Mouse (Mus musculus): ENCODE results near the gene Dgke.
A peak's percentile ranks its signal among the peaks of the same experiment; 100 is the strongest.

Gene Dgke

GRCm38 (mm10) chr11:89035552-89035951 lies 31.1 kb downstream of the Dgke start:
- no peak for DNase-seq

GRCm38 (mm10) chr11:89034592-89034991 lies 32.1 kb downstream of the Dgke start:
- no peak for DNase-seq

GRCm38 (mm10) chr11:89031189-89031588 lies 35.5 kb downstream of the Dgke start:
- DNase-seq, result no peak

GRCm38 (mm10) chr11:89030552-89030951 lies 36.1 kb downstream of the Dgke start:
- DNase-seq, result no peak

GRCm38 (mm10) chr11:89028871-89029405 lies 37.7 kb downstream of the Dgke start:
- DNase-seq, result no peak

- no peak for DNase-seq
Observed at GRCm38 (mm10) chr11:89027955-89028361, 38.7 kb downstream of the Dgke start.

GRCm38 (mm10) chr11:89026117-89026516 lies 40.5 kb downstream of the Dgke start:
- no peak for DNase-seq

GRCm38 (mm10) chr11:89025603-89026002 lies 41.0 kb downstream of the Dgke start:
- no peak for DNase-seq

GRCm38 (mm10) chr11:89024181-89024881 lies 42.3 kb downstream of the Dgke start:
- peak; percentile 40 to 48 for DNase-seq

- no peak for DNase-seq
Observed at GRCm38 (mm10) chr11:89023477-89023876, 43.2 kb downstream of the Dgke start.

GRCm38 (mm10) chr11:89022120-89022731 lies 44.4 kb downstream of the Dgke start:
- no peak for DNase-seq

- DNase-seq, result no peak
Observed at GRCm38 (mm10) chr11:89021687-89022086, 45.0 kb downstream of the Dgke start.

- DNase-seq, result no peak
Observed at GRCm38 (mm10) chr11:89020681-89021305, 45.9 kb downstream of the Dgke start.

GRCm38 (mm10) chr11:89017514-89018182 lies 49.0 kb downstream of the Dgke start:
- no peak for DNase-seq

- no peak for DNase-seq
Observed at GRCm38 (mm10) chr11:89012241-89012640, 54.4 kb downstream of the Dgke start.

- DNase-seq, result no peak
Observed at GRCm38 (mm10) chr11:89009496-89009895, 57.2 kb downstream of the Dgke start.

GRCm38 (mm10) chr11:89009066-89009465 lies 57.6 kb downstream of the Dgke start:
- DNase-seq, result no peak

GRCm38 (mm10) chr11:89007582-89007981 lies 59.1 kb downstream of the Dgke start:
- DNase-seq, result no peak

GRCm38 (mm10) chr11:89006404-89006803 lies 60.2 kb downstream of the Dgke start:
- no peak for DNase-seq

- no peak for DNase-seq
Observed at GRCm38 (mm10) chr11:89005473-89005872, 61.2 kb downstream of the Dgke start.

GRCm38 (mm10) chr11:89003726-89004125 lies 62.9 kb downstream of the Dgke start:
- no peak for DNase-seq

GRCm38 (mm10) chr11:89003078-89003477 lies 63.6 kb downstream of the Dgke start:
- no peak for DNase-seq

GRCm38 (mm10) chr11:89002621-89003020 lies 64.0 kb downstream of the Dgke start:
- DNase-seq, result no peak
